Mouse (Mus musculus) limb, embryonic 11.5 days (tissue): Measurements from ENCODE around the gene Gdf9. TPM values are rescaled to one million over a fixed set of nuclear protein-coding genes. Genes with fewer than 3 reads are reported as not detected.

Experiments used
- ATAC-seq: fragments of 200-750 bp; cut with Nextera tagmentation; 2 replicates; pipeline ENCODE4 v1.8.0; 2017; ENCODE audit warnings: low read depth; ENCODE audit not compliant: insufficient number of reproducible peaks, low FRiP score, low TSS enrichment
- DNase-seq: peaks from one replicate; pipeline ENCODE4 v3.0.0-alpha.2; 2015; ENCODE audit warnings: low spot score
- H3K27ac ChIP-seq: fragments of 300-500 bp; sonication (generic); replicated peaks from 2 replicates; pipeline ENCODE4 v1.5.1; 2014; ENCODE audit warnings: low read depth, mild to moderate bottlenecking, low read length
- H3K27me3 ChIP-seq: fragments of 300-500 bp; sonication (generic); 2 replicates; pipeline ENCODE4 v1.6.1; 2014; ENCODE audit warnings: mild to moderate bottlenecking, low read length, mixed read lengths; ENCODE audit not compliant: control insufficient read depth, insufficient read depth
- H3K36me3 ChIP-seq: fragments of 300-500 bp; sonication (generic); 2 replicates; pipeline ENCODE4 v1.6.1; 2014; ENCODE audit warnings: mild to moderate bottlenecking, low read length, moderate library complexity, mixed read lengths; ENCODE audit not compliant: control insufficient read depth, insufficient read depth
- H3K4me1 ChIP-seq: fragments of 300-500 bp; sonication (generic); 2 replicates; pipeline ENCODE4 v1.6.1; 2014; ENCODE audit warnings: low read length, mixed read lengths; ENCODE audit not compliant: control insufficient read depth, insufficient read depth
- H3K4me2 ChIP-seq: fragments of 300-500 bp; sonication (generic); 2 replicates; pipeline ENCODE4 v1.6.1; 2014; ENCODE audit warnings: low read depth, mild to moderate bottlenecking, moderate library complexity; ENCODE audit not compliant: severe bottlenecking
- H3K4me3 ChIP-seq: fragments of 300-500 bp; sonication (generic); 2 replicates; pipeline ENCODE4 v1.5.1; 2014; ENCODE audit warnings: low read depth, low read length
- H3K9ac ChIP-seq: fragments of 300-500 bp; sonication (generic); 2 replicates; pipeline ENCODE4 v1.6.1; 2014; ENCODE audit warnings: mild to moderate bottlenecking, low read length
- H3K9me3 ChIP-seq: fragments of 300-500 bp; sonication (generic); 2 replicates; pipeline ENCODE4 v1.6.1; 2016; ENCODE audit warnings: low read length; ENCODE audit not compliant: control insufficient read depth
- WGBS: fragments of 180-500 bp; shearing (Covaris S2); extraction: QIAGEN DNeasy Blood & Tissue Kit; methylation state at CpG from one replicate; pipeline ENCODE4 v1.1.7; 2014; 5-methylcytosine and 5-hydroxymethylcytosine counted together
- polyA plus RNA-seq: library from polyadenylated mRNA; unstranded; fragments of >200 nt; fragmentation: Nextera tagmentation; extraction: Ambion mirVana; gene quantifications from 2 replicates; pipeline ENCODE4 v1.2.1, GENCODE M21; 2014

Gene Gdf9
- polyA plus RNA-seq, 1 experiment from 2014 or later = 0.95 TPM

DNA sequence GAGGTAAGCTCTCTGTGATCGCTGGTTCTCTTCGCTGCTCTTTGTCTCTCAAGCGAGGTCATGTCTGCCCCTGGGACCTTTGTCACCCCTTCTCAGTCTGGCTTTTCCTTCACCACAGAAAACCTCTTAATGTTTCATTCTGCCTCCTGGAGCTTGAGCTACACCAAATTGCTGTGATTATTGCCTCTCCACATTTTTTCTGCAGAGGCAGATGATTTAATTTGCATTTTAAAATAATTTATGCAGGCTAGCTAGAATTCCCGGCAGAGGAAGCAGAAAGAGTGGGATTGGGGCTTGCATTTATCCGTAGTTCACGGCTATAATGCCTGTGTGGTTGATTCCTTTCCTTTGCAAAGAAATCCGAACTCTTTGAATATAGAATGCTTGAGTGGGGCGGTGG is 44.8 kb downstream of the Gdf9 start:
- Histone ChIP-seq H3K4me1 (peaks cover 18% of the 10 kb centered on the region), H3K27ac (no peak overlapping the region), H3K9me3 (peaks cover 3% of the 10 kb centered on the region; the same call in 1 of the 2 replicates), H3K9ac (no peak overlapping the region), H3K4me3 (no peak overlapping the region), H3K36me3 (no peaks in the 10 kb centered on the region), H3K4me2 (no peak overlapping the region), H3K27me3 (peaks cover 44% of the 10 kb centered on the region)
- 35% methylated on average over 8 of the region's 8 CpGs for WGBS
- ATAC-seq (no peak), DNase-seq (no peak)

DNA sequence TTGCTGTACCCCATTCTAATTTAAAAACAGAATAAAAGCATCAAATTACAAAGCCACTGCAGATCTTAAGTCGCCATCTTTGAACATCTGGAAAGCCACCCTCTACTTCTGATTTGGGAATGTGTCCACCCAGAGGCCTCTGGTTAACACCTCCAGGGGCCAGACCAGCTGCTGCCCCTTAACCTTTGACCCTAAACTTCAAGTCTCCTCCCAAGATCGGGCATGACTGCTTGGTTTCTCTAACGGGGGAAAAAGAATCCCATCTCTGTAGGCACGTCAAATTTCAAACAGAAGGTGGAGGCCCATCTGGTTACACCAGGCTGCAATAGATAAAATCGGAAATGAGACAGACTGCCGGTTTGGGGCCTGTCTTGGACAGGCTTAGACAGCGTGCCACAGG is 47.0 kb downstream of the Gdf9 start:
- ATAC-seq (no peak), DNase-seq (no peak)
- H3K36me3 ChIP-seq = no peaks in the 10 kb centered on the region

DNA sequence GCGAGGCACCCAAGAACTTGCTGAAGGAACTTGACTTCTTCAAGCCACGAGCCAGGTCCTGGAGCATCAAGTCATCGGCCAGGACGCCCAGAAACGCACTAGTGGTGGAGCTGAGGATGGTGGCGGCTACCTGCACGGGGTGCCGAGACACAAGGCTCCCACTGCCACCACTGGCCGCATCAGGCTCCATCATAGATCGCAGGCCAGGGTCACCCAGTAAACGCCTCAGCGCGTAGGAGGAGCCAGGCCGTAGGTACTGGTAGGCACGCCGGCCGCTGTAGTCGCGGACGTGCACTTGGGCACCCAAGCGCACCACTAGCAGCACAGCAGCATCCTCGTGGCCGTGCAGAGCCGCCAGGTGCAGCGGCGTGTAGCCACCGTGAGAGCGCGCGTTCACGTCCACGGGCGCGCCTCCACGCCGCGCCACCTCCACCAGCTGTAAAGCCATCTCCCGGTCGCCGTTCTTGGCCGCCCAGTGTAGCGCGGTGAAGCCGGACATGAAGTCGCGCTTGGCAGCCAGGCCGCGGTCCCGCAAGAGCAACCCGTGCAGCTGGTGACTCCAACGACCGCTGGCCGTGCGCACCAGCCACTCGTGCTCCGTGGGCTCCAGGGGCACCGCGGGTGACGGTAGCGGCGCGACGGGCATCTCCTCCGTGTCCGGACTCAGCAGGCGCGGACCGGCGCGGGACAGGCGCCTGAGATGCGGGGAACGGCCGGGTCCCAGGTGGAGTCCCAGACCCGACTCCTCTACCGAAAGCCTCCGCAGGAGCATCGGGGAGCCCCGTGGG is 47.8 kb downstream of the Gdf9 start:
- 5% methylated on average over 78 of the region's 79 CpGs for WGBS
- peaks cover 17% of the 10 kb centered on the region for H3K4me1 ChIP-seq
- peak overlapping the region; percentile 42 for H3K4me3 ChIP-seq
- DNase-seq (peak; percentile 62), ATAC-seq (no peak)
- peak overlapping the region; percentile 7; the same call in 1 of the 2 replicates for H3K9ac ChIP-seq
- peaks cover 3% of the 10 kb centered on the region; the same call in 1 of the 2 replicates for H3K9me3 ChIP-seq
- H3K27ac ChIP-seq = no peak overlapping the region
- peaks cover 47% of the 10 kb centered on the region for H3K27me3 ChIP-seq
- peak overlapping the region; percentile 69 for H3K4me2 ChIP-seq
- H3K36me3 ChIP-seq = no peaks in the 10 kb centered on the region

More for the DNA sequence above, 47.0 kb downstream of the Gdf9 start:
- Histone ChIP-seq H3K9ac (no peak overlapping the region), H3K4me3 (no peak overlapping the region), H3K27ac (no peak overlapping the region), H3K4me1 (peaks cover 17% of the 10 kb centered on the region), H3K4me2 (no peak overlapping the region), H3K9me3 (peaks cover 3% of the 10 kb centered on the region; the same call in 1 of the 2 replicates), H3K27me3 (peaks cover 47% of the 10 kb centered on the region)
- 15% methylated on average over 7 of the region's 7 CpGs for WGBS

DNA sequence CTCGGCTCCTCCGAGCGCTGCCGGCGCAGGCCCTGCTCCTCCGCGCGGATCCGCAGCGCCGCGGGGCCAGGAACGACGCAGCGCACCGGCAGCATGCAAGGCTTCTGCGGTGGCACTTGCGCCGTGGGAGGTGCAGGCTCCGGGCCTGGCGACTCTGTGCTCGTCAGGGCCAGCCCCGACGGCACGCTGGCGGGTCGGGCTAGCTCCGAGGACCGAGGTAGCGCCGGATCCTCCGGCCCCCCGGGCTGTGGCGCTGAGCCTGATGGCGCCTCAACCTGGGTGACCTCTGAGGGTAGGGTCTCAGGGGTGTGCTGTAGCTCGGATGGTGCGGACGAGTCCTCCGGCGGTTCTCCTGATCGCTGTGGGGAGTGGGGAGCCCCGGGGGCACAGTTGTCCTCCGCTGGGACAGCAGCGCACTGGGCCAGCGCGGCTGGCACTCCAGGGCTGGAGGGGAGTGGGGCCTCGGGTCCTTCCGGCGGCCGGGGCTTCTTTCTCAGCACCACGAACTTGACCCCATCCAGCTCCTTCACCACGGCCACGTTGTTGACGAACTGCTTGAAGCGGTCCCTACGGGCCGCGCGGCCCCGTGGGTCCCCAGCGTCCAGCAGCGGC is 48.5 kb downstream of the Gdf9 start:
- Histone ChIP-seq H3K4me2 (peak overlapping the region; percentile 69), H3K9me3 (peaks cover 3% of the 10 kb centered on the region; the same call in 1 of the 2 replicates), H3K4me3 (peak overlapping the region; percentile 42), H3K9ac (peak overlapping the region; percentile 7; the same call in 1 of the 2 replicates), H3K4me1 (peaks cover 17% of the 10 kb centered on the region), H3K36me3 (no peaks in the 10 kb centered on the region), H3K27ac (no peak overlapping the region), H3K27me3 (peaks cover 43% of the 10 kb centered on the region)
- 2% methylated on average over 62 of the region's 62 CpGs for WGBS
- ATAC-seq = no peak
- DNase-seq = peak; percentile 59

DNA sequence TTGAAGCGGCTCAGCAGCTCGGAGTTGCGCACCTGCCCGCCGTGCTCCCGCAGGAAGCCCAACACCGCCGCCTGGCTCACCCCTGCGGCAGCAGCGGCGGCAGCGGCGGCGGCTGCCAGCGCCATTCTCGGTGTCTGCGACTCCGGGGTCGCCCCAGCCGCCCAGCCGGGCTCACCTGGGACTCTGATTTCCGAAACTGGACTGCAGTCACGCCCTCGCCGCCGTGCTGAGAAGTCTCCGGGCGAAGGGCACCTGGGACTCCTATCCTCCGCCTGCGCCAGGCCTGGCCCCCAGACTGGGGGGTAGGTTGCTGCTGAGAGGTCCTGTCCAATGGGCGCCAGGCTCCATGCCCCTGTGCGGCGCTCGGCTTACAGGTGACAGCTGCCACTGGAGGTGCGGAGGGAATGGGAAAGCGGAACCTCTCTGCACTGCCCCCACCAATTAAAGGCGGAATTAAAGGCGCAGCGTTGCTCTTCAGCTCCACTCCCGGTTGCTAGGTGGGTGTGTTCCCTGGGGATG is 49.0 kb downstream of the Gdf9 start, which contains the start of the genes Gm9945 and Sowaha:
TSS of gene Gm9945 (plus strand) at position 384 of the 519 bp plus-strand sequence.
TSS of gene Sowaha (minus strand) at position 492 of the 519 bp plus-strand sequence.
- H3K9me3 ChIP-seq = peaks cover 3% of the 10 kb centered on the region; the same call in 1 of the 2 replicates
- H3K27me3 ChIP-seq = peaks cover 43% of the 10 kb centered on the region
- 6% methylated on average over 38 of the region's 40 CpGs for WGBS
- DNase-seq = no peak
- H3K36me3 ChIP-seq = no peaks in the 10 kb centered on the region
- peak within 1 kb of the TSS; percentile 7; the same call in 1 of the 2 replicates for H3K9ac ChIP-seq
- ATAC-seq = no peak
- H3K4me2 ChIP-seq = peak within 1 kb of the TSS; percentile 69
- peak within 1 kb of the TSS; percentile 42 for H3K4me3 ChIP-seq
- H3K4me1 ChIP-seq = peaks cover 17% of the 10 kb centered on the region
- H3K27ac ChIP-seq = no peak within 1 kb of the TSS

DNA sequence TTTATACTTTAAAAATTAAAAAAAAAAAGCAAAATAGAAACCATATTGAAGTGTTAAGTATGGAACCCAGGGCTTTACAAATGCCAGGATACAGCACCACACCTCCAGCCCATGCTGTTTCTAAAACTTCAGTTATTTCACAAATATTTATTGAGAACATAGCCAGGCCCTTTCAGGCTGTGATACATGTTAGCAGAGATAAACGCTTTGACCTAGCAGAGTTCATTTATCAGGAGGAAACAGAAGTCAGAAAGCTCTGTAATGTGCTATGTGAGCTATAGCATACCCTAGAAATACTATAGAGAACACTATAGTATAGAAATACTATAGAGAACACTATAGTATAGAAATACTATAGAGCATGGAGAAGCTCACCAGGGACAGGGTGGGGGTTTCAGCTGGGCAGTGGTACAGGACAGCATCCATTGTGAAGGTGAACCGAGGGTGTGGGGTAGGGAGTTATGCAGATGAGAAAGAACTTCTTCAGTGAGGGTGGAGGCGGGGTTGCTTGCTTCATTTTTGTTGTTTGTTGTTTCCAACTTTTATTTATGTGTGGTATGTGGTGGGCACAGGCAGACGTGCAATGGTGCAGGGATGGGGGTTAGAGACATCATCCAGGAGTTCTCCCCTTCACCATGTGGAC is 50.4 kb downstream of the Gdf9 start:
- H3K4me2 ChIP-seq = no peak overlapping the region
- no peak overlapping the region for H3K4me3 ChIP-seq
- ATAC-seq = no peak
- no peak overlapping the region for H3K9ac ChIP-seq
- no peaks in the 10 kb centered on the region for H3K36me3 ChIP-seq
- H3K4me1 ChIP-seq = peaks cover 17% of the 10 kb centered on the region
- H3K9me3 ChIP-seq = peaks cover 3% of the 10 kb centered on the region; the same call in 1 of the 2 replicates
- peaks cover 39% of the 10 kb centered on the region for H3K27me3 ChIP-seq
- WGBS = 68% methylated on average over 4 of the region's 4 CpGs
- no peak overlapping the region for H3K27ac ChIP-seq
- DNase-seq = no peak

DNA sequence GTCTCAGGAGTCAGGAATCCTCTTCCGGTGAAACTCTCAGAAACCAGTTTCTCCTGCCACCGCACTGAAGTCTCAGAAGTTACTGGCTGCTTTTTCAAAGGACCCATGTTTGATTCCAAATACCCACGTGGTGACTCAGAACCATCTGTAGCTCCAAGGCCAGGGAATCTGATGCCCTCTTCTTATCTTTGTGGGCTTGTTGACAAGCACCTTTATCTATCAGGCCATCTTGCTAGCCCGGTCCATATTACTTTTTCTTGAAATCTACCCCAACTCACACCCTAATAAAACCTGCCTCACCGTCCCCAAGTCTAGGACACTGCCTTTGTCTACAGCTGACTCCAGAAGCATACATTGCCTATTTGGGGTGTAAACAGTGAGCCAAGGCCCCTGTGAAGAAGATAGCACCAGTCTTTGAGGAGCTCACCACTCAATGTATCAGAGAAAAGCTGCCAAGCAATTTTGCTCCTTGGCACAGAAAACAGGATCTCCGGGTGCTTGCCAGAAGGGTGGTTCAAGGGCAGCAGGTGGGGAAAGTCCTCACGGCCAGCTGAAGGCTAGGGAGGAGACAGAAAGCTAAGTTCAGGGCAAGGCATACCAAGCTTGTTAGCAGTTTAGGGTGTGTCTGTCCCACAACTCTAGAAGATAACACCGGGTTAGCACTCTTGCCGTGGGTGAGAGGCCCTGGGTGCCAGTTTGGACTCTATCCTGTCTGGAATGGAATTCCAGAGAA is 52.5 kb downstream of the Gdf9 start:
- Histone ChIP-seq H3K9me3 (peaks cover 3% of the 10 kb centered on the region; the same call in 1 of the 2 replicates), H3K36me3 (no peaks in the 10 kb centered on the region), H3K9ac (no peak overlapping the region), H3K27ac (no peak overlapping the region), H3K4me1 (peaks cover 23% of the 10 kb centered on the region), H3K27me3 (peaks cover 35% of the 10 kb centered on the region), H3K4me2 (no peak overlapping the region), H3K4me3 (no peak overlapping the region)
- DNase-seq = no peak
- 75% methylated on average over 9 of the region's 9 CpGs for WGBS
- ATAC-seq = no peak
